Mouse (Mus musculus) CH12.LX (cell line): ENCODE measurements around the gene Ldlrad3. TPM values are rescaled to one million over a fixed set of nuclear protein-coding genes. Genes with fewer than 3 reads are reported as not detected.

Experiments used
- DNase-seq: peaks from one replicate; pipeline ENCODE4 v3.0.0-alpha.2; 2013; ENCODE audit errors: extremely low read depth
- H3K27ac ChIP-seq: 2 replicates; pipeline ENCODE4 v1.5.1; 2012; ENCODE audit warnings: low read depth, mild to moderate bottlenecking, control low read depth, moderate library complexity; ENCODE audit not compliant: insufficient read depth
- H3K27me3 ChIP-seq: replicated peaks from 2 replicates; pipeline ENCODE3; 2012; ENCODE audit warnings: inconsistent platforms
- H3K36me3 ChIP-seq, 2 experiments: replicated peaks in 1 of 2; 2 replicates each; pipeline versions ENCODE3 to v1.6.1; 2012; ENCODE audit warnings: inconsistent platforms in 1 of 2, low read length in 1 of 2, mild to moderate bottlenecking in 1 of 2, mixed read lengths in 1 of 2, moderate library complexity in 1 of 2; ENCODE audit not compliant: control insufficient read depth in 1 of 2, insufficient read depth in 1 of 2
- H3K4me1 ChIP-seq, 2 experiments: 2 replicates each; pipeline ENCODE4 v1.6.1; 2012; ENCODE audit warnings: inconsistent platforms in 1 of 2, moderate library complexity in 1 of 2; ENCODE audit not compliant: insufficient read depth in 2 of 2, control insufficient read depth in 1 of 2
- H3K4me2 ChIP-seq: 2 replicates; pipeline ENCODE4 v1.6.1; 2012; ENCODE audit warnings: low read depth, mild to moderate bottlenecking, control low read depth; ENCODE audit not compliant: poor library complexity, insufficient read depth, severe bottlenecking
- H3K4me3 ChIP-seq, 3 experiments: fragments of 150-350 bp in 1 of 3; sonication (generic) in 1 of 3; replicated peaks in 1 of 3; 2 replicates each; pipeline versions ENCODE3 to v1.5.1; 2011 to 2012; ENCODE audit warnings: low read depth in 2 of 3, low read length in 2 of 3, mild to moderate bottlenecking in 2 of 3, moderate library complexity in 2 of 3, control low read depth in 1 of 3, improper control_type of control experiment in 1 of 3, inconsistent platforms in 1 of 3, mixed read lengths in 1 of 3; ENCODE audit not compliant: poor library complexity in 1 of 3
- H3K79me2 ChIP-seq: replicated peaks from 2 replicates; pipeline ENCODE4 v1.6.1; 2012; ENCODE audit warnings: mild to moderate bottlenecking, moderate library complexity; ENCODE audit not compliant: control insufficient read depth, poor library complexity, insufficient read depth, severe bottlenecking; ENCODE audit errors: extremely low read depth
- H3K9ac ChIP-seq: 2 replicates; pipeline ENCODE4 v1.6.1; 2012; ENCODE audit warnings: low read depth, mild to moderate bottlenecking, control low read depth, moderate library complexity; ENCODE audit not compliant: insufficient read depth
- H3K9me3 ChIP-seq: replicated peaks from 2 replicates; pipeline ENCODE3; 2012; ENCODE audit warnings: low read length, inconsistent platforms, mixed read lengths
- BHLHE40 ChIP-seq: IDR thresholded peaks from 2 replicates; pipeline ENCODE4 v1.6.1; 2011; ENCODE audit warnings: mild to moderate bottlenecking, low read depth, low read length, improper control_type of control experiment
- CTCF ChIP-seq, 2 experiments: IDR thresholded peaks in 1 of 2; conservative IDR thresholded peaks in 1 of 2; 2 replicates each; pipeline ENCODE4 v1.5.1; 2011 to 2012; ENCODE audit warnings: low read depth in 2 of 2, low read length in 2 of 2, improper control_type of control experiment in 1 of 2, inconsistent platforms in 1 of 2, mild to moderate bottlenecking in 1 of 2, moderate library complexity in 1 of 2
- E2F4 ChIP-seq: IDR thresholded peaks from 2 replicates; pipeline ENCODE4 v1.6.1; 2011; ENCODE audit warnings: low read depth, low read length, improper control_type of control experiment; ENCODE audit not compliant: insufficient replicate concordance
- EP300 ChIP-seq: IDR thresholded peaks from 2 replicates; pipeline ENCODE4 v1.6.1; 2011; ENCODE audit warnings: low read length, improper control_type of control experiment
- GABPA ChIP-seq: IDR thresholded peaks from 2 replicates; pipeline ENCODE4 v1.6.1; 2012; ENCODE audit warnings: low read depth, low read length, improper control_type of control experiment, inconsistent platforms; ENCODE audit not compliant: insufficient replicate concordance
- IRF4 ChIP-seq: IDR thresholded peaks from 2 replicates; pipeline ENCODE4 v1.6.1; 2014; ENCODE audit warnings: low read depth, mild to moderate bottlenecking, inconsistent platforms, low read length, improper control_type of control experiment
- JUN ChIP-seq: IDR thresholded peaks from 2 replicates; pipeline ENCODE4 v1.6.1; 2011; ENCODE audit warnings: low read depth, mild to moderate bottlenecking, low read length, improper control_type of control experiment, moderate library complexity; ENCODE audit not compliant: insufficient read depth
- KAT2A ChIP-seq: IDR thresholded peaks from 2 replicates; pipeline ENCODE4 v1.6.1; 2012; ENCODE audit warnings: low read length, improper control_type of control experiment, inconsistent platforms; ENCODE audit not compliant: insufficient replicate concordance
- MAFK ChIP-seq: IDR thresholded peaks from 2 replicates; pipeline ENCODE4 v1.6.1; 2011; ENCODE audit warnings: low read length, improper control_type of control experiment; ENCODE audit not compliant: insufficient replicate concordance
- MEF2A ChIP-seq: IDR thresholded peaks from 2 replicates; pipeline ENCODE4 v1.6.1; 2014; ENCODE audit warnings: low read depth, mild to moderate bottlenecking, inconsistent platforms, low read length, improper control_type of control experiment, borderline replicate concordance
- MYC ChIP-seq: IDR thresholded peaks from 2 replicates; pipeline ENCODE4 v1.6.1; 2011; ENCODE audit warnings: low read depth, mild to moderate bottlenecking, improper control_type of control experiment, low read length
- PAX5 ChIP-seq: IDR thresholded peaks from 2 replicates; pipeline ENCODE4 v1.6.1; 2012; ENCODE audit warnings: low read length, inconsistent platforms, mixed read lengths
- POLR2AphosphoS2 ChIP-seq: IDR thresholded peaks from 2 replicates; pipeline ENCODE4 v1.6.1; 2011; ENCODE audit warnings: low read depth, low read length, improper control_type of control experiment
- RAD21 ChIP-seq: IDR thresholded peaks from 2 replicates; pipeline ENCODE4 v1.6.1; 2011; ENCODE audit warnings: low read depth, mild to moderate bottlenecking, low read length, improper control_type of control experiment, moderate library complexity
- SIN3A ChIP-seq: IDR thresholded peaks from 2 replicates; pipeline ENCODE4 v1.6.1; 2012; ENCODE audit warnings: low read length, improper control_type of control experiment, inconsistent platforms
- TBP ChIP-seq: conservative IDR thresholded peaks from 2 replicates; pipeline ENCODE4 v1.6.1; 2011; ENCODE audit warnings: low read depth, low read length, improper control_type of control experiment
- TCF12 ChIP-seq: IDR thresholded peaks from 2 replicates; pipeline ENCODE4 v1.6.1; 2014; ENCODE audit warnings: low read depth, mild to moderate bottlenecking, inconsistent platforms, low read length, improper control_type of control experiment
- USF2 ChIP-seq: conservative IDR thresholded peaks from 2 replicates; pipeline ENCODE4 v1.6.1; 2011; ENCODE audit warnings: low read depth, low read length, improper control_type of control experiment
- ZKSCAN1 ChIP-seq: IDR thresholded peaks from 2 replicates; pipeline ENCODE4 v1.6.1; 2012; ENCODE audit warnings: low read depth, inconsistent platforms, low read length, improper control_type of control experiment, borderline replicate concordance
- dilution Hi-C: fragments of 300-500 bp; cut with MboI; formaldehyde crosslinking; loops from 2 replicates; pipeline ENCODE4 v1.14.3; 2020; ENCODE audit warnings: low sequenced_read_pairs; ENCODE audit not compliant: extremely low pct_unique_long_range_greater_than_20kb, extremely low pct_ligation_motif_present
- in situ Hi-C: fragments of 300-500 bp; cut with MboI; formaldehyde crosslinking; loops from 3 replicates; pipeline ENCODE4 v1.14.3; 2019; ENCODE audit warnings: low sequenced_read_pairs, low pct_ligation_motif_present, low pct_unique_long_range_greater_than_20kb, mixed read lengths
- polyA plus RNA-seq: library from polyadenylated mRNA; unstranded; fragments of >175 nt; gene quantifications from 2 replicates; pipeline ENCODE4 v1.2.1, GENCODE M21; 2012; ENCODE audit warnings: low read depth; ENCODE audit not compliant: insufficient read length
- total RNA-seq, 2 experiments: library from RNA; depleted of rRNA; stranded (reverse); fragments of 300-350 nt in 1 of 2; fragments of >200 nt in 1 of 2; gene quantifications; 2 replicates each; pipeline ENCODE4 v1.2.3; 2012 to 2014

The Ldlrad3 gene
- total and polyA plus RNA-seq, 3 experiments, result 0.30 to 2.7 (median 2.1) TPM

GRCm38 (mm10) chr2:102063906-102064505 is 122.2 kb downstream of the Ldlrad3 start:
- no peaks in the 10 kb centered on the region for H3K36me3 ChIP-seq
- no peak overlapping the region for H3K4me2 ChIP-seq
- no peak overlapping the region for H3K27ac ChIP-seq
- no peak for DNase-seq
- in situ Hi-C loops, result no loop called here
- H3K9ac ChIP-seq, result no peak overlapping the region
- H3K9me3 ChIP-seq, result no peaks in the 10 kb centered on the region
- H3K4me3 ChIP-seq, result no peak overlapping the region
- H3K4me1 ChIP-seq, result peaks cover 0 to 9% of the 10 kb centered on the region in 2 experiments; a peak in 2 of 4 replicates
- H3K27me3 ChIP-seq, result no peaks in the 10 kb centered on the region
- TF ChIP-seq MAFK (no peak), IRF4 (no peak), PAX5 (no peak), BHLHE40 (no peak), E2F4 (no peak), SIN3A (no peak), RAD21 (no peak), TCF12 (no peak), POLR2AphosphoS2 (no peak)
- dilution Hi-C loops, result no loop called here
- no peaks in the 10 kb centered on the region for H3K79me2 ChIP-seq

DNA sequence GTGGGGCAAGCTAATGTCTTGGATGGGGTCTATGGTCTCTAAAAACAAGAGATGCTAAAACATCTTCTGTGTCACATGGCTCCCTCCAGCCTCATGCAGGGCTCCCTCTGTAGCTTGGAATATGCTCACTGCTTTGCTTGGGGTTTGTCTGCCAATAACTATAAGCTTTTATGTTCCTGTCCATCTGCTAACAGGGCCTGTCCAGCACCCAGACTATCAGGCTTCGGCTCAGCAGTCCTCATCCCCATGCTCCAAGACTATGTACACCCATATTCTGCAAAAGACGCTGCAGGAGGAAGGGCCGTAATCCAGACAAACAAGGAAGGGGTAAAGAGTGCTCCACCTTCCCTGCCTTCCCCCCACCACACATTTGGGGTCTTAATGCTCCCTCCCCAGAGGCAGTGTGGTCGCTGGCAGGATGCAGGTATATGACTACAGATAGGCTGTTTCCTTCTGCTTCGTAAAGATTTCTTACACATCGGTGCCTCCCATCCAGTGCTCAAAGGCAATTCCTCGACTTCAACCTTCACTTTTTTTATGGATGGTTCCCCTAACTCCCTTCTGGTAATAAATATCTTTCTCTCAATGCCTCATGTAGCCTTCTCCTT is 123.2 kb downstream of the Ldlrad3 start:
- dilution Hi-C loops, result no loop called here

More for the DNA sequence above, 123.2 kb downstream of the Ldlrad3 start:
- H3K9me3 ChIP-seq, result no peaks in the 10 kb centered on the region
- no peaks in the 10 kb centered on the region for H3K36me3 ChIP-seq
- no peaks in the 10 kb centered on the region for H3K27me3 ChIP-seq
- no peak for DNase-seq
- no peak overlapping the region for H3K4me3 ChIP-seq
- no peak overlapping the region for H3K27ac ChIP-seq
- no peak overlapping the region for H3K9ac ChIP-seq
- no peak overlapping the region for H3K4me2 ChIP-seq
- H3K79me2 ChIP-seq, result no peaks in the 10 kb centered on the region
- TF ChIP-seq CTCF (conservative IDR thresholded peaks at IDR 0.05 in 1 of 2, IDR thresholded peaks at IDR 0.05 in 1 of 2; ENCODE audit: low read depth in 2 of 2, low read length in 2 of 2) (no peak), MYC (no peak), TBP (no peak), JUN (no peak), EP300 (no peak), MEF2A (no peak), USF2 (no peak), GABPA (no peak), BHLHE40 (no peak), KAT2A (no peak), ZKSCAN1 (no peak)
- peaks cover 0 to 11% of the 10 kb centered on the region in 2 experiments; a peak in 2 of 4 replicates for H3K4me1 ChIP-seq
- in situ Hi-C loops, result no loop called here
